Mouse (Mus musculus) spleen, adult 2 months (tissue): ENCODE results near the gene Prox1.

Source experiments
- CTCF ChIP-seq: fragments of 200-500 bp; IDR thresholded peaks from 2 replicates; pipeline ENCODE4 v1.5.1; 2011; ENCODE audit warnings: mild to moderate bottlenecking, inconsistent platforms; ENCODE audit not compliant: insufficient read depth, insufficient read length, insufficient replicate concordance; ENCODE audit errors: extremely low read depth
- POLR2A ChIP-seq: fragments of 200-500 bp; IDR thresholded peaks from 2 replicates; pipeline ENCODE4 v1.6.1; 2011; ENCODE audit warnings: low read depth, low read length, inconsistent platforms

DNA sequence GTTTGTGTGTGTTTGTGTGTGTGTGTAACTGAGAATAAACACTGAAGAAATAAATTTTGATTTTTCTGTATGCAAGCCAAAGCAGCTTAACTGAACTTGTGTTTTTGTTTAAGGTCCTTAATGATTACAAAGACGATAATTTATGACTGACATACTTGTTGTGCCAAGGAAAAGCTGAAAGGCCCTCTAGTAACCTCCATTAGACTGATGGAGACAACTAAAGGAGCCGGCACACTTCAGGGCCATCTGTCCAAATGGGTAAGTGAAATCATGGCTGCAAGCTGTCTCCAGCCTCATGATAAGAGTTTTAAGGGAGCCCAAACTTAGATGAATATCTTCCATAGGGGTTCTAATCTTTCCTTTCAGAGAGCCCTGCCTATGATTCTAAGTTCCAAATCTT lies 15.5 kb downstream of the Prox1 start:
- TF ChIP-seq CTCF (no peak), POLR2A (no peak)
